Mouse (Mus musculus) colon, adult 2 months (tissue): Measurements from ENCODE around the gene Gm13288. TPM values are rescaled to one million over a fixed set of nuclear protein-coding genes. Genes with fewer than 3 reads are reported as not detected.

ENCODE experiments used
- polyA plus RNA-seq: library from polyadenylated mRNA; depleted of rRNA; stranded (reverse); fragments of >200 nt; gene quantifications from 2 replicates; pipeline ENCODE4 v1.2.3, GENCODE M21; 2012; rRNA removed

The Gm13288 gene
- polyA plus RNA-seq, 1 experiment = not detected

Other genes with a start within 250 kb of the Gm13288 start
- not detected in 2 replicates for gene Ifna15, start 247.3 kb upstream of the Gm13288 start, polyA plus RNA-seq
- gene Ifna14, start 233.7 kb upstream of the Gm13288 start, polyA plus RNA-seq = not detected in 2 replicates
- gene Ifna9, start 213.1 kb upstream of the Gm13288 start, polyA plus RNA-seq = not detected in 2 replicates
- gene Ifna12, start 202.2 kb upstream of the Gm13288 start, polyA plus RNA-seq = not detected in 2 replicates
- gene C87499, start 171.1 kb upstream of the Gm13288 start, polyA plus RNA-seq = not detected in 2 replicates
- gene Ifna13, start 161.1 kb upstream of the Gm13288 start, polyA plus RNA-seq = not detected in 2 replicates
- gene Ifna16, start 128.6 kb upstream of the Gm13288 start, polyA plus RNA-seq = not detected in 2 replicates
- not detected in 2 replicates for gene Ifna2, start 121.6 kb upstream of the Gm13288 start, polyA plus RNA-seq
- not detected in 2 replicates for gene Ifnab, start 114.2 kb upstream of the Gm13288 start, polyA plus RNA-seq
- gene Gm26566, start 83.7 kb upstream of the Gm13288 start, polyA plus RNA-seq = 0.15 and 0.44 TPM in 2 replicates
- gene Klhl9, start 83.1 kb upstream of the Gm13288 start, polyA plus RNA-seq = 17.9 and 18.2 TPM in 2 replicates
- not detected in 2 replicates for gene Gm13271, start 50.7 kb upstream of the Gm13288 start, polyA plus RNA-seq
- gene Gm13283, start 45.4 kb upstream of the Gm13288 start, polyA plus RNA-seq = not detected in 2 replicates
- not detected in 2 replicates for gene Gm13290, start 31.7 kb upstream of the Gm13288 start, polyA plus RNA-seq
- not detected in 2 replicates for gene Gm13289, start 28.6 kb upstream of the Gm13288 start, polyA plus RNA-seq
- not detected in 2 replicates for gene Gm13272, start 25.7 kb upstream of the Gm13288 start, polyA plus RNA-seq
- gene Ifnz, start 23.4 kb upstream of the Gm13288 start, polyA plus RNA-seq = not detected in 2 replicates
- gene Gm13276, start 19.8 kb upstream of the Gm13288 start, polyA plus RNA-seq = not detected in 2 replicates
- not detected in 2 replicates for gene Gm13277, start 16.9 kb upstream of the Gm13288 start, polyA plus RNA-seq
- gene Gm13278, start 14.0 kb upstream of the Gm13288 start, polyA plus RNA-seq = not detected in 2 replicates
- not detected in 2 replicates for gene Gm13275, start 11.0 kb upstream of the Gm13288 start, polyA plus RNA-seq
- gene Gm13279, start 8.1 kb upstream of the Gm13288 start, polyA plus RNA-seq = not detected in 2 replicates
- gene Gm13285, start 5.9 kb upstream of the Gm13288 start, polyA plus RNA-seq = not detected in 2 replicates
- gene Gm13287, start 2.3 kb upstream of the Gm13288 start, polyA plus RNA-seq = not detected in 2 replicates
- not detected in 2 replicates for gene Ifna7, start 10.7 kb downstream of the Gm13288 start, polyA plus RNA-seq
- not detected in 2 replicates for gene Ifna11, start 14.4 kb downstream of the Gm13288 start, polyA plus RNA-seq
- gene Ifna6, start 21.9 kb downstream of the Gm13288 start, polyA plus RNA-seq = not detected in 2 replicates
- not detected in 2 replicates for gene Ifna5, start 30.0 kb downstream of the Gm13288 start, polyA plus RNA-seq
- gene Ifna4, start 36.3 kb downstream of the Gm13288 start, polyA plus RNA-seq = not detected in 2 replicates
- not detected in 2 replicates for gene Ifna1, start 44.6 kb downstream of the Gm13288 start, polyA plus RNA-seq
- gene Ifne, start 74.7 kb downstream of the Gm13288 start, polyA plus RNA-seq = not detected in 2 replicates